Mouse (Mus musculus) E14TG2a.4 (cell line): ENCODE data around the gene Cyb561.
A peak's percentile ranks its signal among the peaks of the same experiment; 100 is the strongest.

ENCODE experiments used
- H3K27me3 ChIP-seq: 2 replicates; pipeline ENCODE4 v1.6.1; 2014; ENCODE audit warnings: low read length, control low read depth; ENCODE audit not compliant: insufficient read depth
- H3K36me3 ChIP-seq: 2 replicates; pipeline ENCODE4 v1.6.1; 2014; ENCODE audit warnings: low read length, control low read depth; ENCODE audit not compliant: insufficient read depth
- H3K4me1 ChIP-seq: replicated peaks from 2 replicates; pipeline ENCODE4 v1.6.1; 2014; ENCODE audit warnings: low read depth, low read length, control low read depth
- H3K4me3 ChIP-seq: replicated peaks from 2 replicates; pipeline ENCODE4 v1.5.1; 2014; ENCODE audit warnings: mild to moderate bottlenecking, low read length
- H3K9me3 ChIP-seq: 2 replicates; pipeline ENCODE4 v1.6.1; 2014; ENCODE audit warnings: low read length, control low read depth
- CTCF ChIP-seq: conservative IDR thresholded peaks from 2 replicates; pipeline ENCODE4 v1.5.1; 2014; ENCODE audit warnings: low read length
- NANOG ChIP-seq: IDR thresholded peaks from 2 replicates; pipeline ENCODE4 v1.6.1; 2014; ENCODE audit warnings: borderline replicate concordance, low read length, mixed read lengths
- POU5F1 ChIP-seq: IDR thresholded peaks from 2 replicates; pipeline ENCODE4 v1.6.1; 2014; ENCODE audit warnings: low read length, borderline replicate concordance

The Cyb561 gene

DNA sequence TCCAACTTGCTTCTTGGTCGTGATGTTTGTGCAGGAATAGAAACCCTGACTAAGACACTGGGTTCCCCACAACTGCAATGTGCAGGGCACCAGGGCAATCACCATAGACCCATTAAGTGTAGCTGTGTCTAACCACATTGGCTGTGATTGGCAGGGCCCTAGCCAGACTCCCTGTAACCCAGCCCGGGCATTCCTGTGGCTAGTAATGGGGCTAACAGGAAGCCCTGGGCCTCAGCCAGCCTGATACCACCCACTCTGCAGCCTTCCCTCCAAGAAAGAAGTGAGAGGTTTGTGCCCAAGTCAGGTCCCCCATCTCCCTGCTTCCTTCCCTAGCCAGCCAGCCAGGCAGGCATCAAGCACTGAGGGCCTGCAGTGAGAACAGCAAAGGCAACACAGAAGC, 4.9 kb downstream of the Cyb561 start:
- peaks cover 7% of the 10 kb centered on the region for H3K27me3 ChIP-seq
- peaks cover 79% of the 10 kb centered on the region for H3K4me1 ChIP-seq
- H3K4me3 ChIP-seq: no peak overlapping the region
- H3K9me3 ChIP-seq: no peaks in the 10 kb centered on the region
- H3K36me3 ChIP-seq: no peaks in the 10 kb centered on the region
- TF ChIP-seq CTCF: no peak
- TF ChIP-seq NANOG: no peak
- no peak for TF ChIP-seq POU5F1

DNA sequence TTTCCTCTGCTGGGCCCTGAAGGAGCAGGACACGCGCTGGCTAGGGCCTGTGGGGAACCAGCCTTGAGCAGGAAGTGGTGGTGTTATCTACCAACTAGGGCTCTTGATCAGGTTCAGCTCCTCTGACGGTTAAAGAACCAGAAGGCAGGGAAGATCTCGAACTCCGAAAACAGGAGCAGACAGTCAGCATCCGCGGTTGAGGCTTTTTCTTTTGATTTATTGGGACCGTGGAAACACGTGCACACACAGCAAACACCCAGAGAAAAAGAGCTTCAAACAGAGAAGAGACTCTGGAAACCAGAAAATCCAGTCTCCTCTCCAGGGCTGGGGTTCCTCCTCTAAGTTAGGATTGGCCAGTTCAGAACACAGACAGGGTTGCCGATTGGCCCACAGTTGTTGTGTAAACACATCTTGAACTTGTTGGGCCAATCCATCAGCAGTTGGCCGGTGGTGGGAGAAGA, 6.4 kb downstream of the Cyb561 start:
- H3K4me3 ChIP-seq: no peak overlapping the region
- H3K27me3 ChIP-seq: peaks cover 10% of the 10 kb centered on the region
- H3K9me3 ChIP-seq: no peaks in the 10 kb centered on the region
- no peaks in the 10 kb centered on the region for H3K36me3 ChIP-seq
- no peak for TF ChIP-seq POU5F1
- no peak for TF ChIP-seq NANOG
- TF ChIP-seq CTCF: no peak
- peaks cover 73% of the 10 kb centered on the region for H3K4me1 ChIP-seq

DNA sequence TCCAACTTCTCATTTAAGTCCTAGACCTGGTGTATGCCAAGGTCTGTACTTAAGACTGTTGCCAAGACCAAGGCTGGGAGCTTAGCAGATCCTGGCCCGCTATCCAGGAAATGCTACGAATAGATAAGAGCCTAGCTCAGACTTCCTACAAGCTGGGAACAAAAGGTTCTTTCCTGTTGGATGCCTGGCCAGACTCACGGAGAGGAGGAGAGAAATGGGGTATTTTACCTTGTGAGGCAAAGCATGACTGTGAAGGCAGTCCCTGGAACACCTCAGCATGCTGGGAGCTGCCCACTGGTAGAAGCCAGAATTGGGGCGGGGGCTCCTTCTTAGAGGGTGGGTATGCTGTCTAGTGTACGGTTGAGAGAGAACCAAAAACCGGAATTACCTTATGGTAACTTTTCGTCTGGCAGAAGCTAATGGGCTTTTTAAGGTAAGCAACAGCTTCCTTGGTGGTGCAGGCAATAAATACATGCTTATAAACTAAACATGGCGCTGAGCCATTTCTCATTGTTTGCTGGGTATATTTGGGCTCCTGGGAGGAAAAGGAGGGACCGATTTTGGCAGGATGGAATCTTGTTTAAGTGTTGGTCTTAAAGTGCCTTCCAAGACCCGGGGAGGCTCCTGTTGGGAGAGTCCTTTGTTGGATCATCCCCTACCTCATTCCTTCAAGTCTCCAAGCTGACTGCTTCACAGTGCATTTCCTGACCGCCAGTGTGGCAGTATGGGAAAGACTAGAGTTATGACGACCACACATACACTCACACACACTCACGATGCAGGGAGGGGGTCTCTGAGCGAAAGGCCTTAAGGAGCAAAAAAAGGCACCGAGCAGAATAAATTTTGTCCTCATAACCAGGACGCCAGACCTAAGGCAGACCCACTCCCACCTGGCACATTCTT, 8.1 kb downstream of the Cyb561 start:
- TF ChIP-seq NANOG (no peak), CTCF (no peak), POU5F1 (no peak)
- peaks cover 60% of the 10 kb centered on the region for H3K4me1 ChIP-seq
- no peaks in the 10 kb centered on the region for H3K36me3 ChIP-seq
- no peaks in the 10 kb centered on the region for H3K9me3 ChIP-seq
- H3K27me3 ChIP-seq: peaks cover 15% of the 10 kb centered on the region
- H3K4me3 ChIP-seq: peak overlapping the region; percentile 85

DNA sequence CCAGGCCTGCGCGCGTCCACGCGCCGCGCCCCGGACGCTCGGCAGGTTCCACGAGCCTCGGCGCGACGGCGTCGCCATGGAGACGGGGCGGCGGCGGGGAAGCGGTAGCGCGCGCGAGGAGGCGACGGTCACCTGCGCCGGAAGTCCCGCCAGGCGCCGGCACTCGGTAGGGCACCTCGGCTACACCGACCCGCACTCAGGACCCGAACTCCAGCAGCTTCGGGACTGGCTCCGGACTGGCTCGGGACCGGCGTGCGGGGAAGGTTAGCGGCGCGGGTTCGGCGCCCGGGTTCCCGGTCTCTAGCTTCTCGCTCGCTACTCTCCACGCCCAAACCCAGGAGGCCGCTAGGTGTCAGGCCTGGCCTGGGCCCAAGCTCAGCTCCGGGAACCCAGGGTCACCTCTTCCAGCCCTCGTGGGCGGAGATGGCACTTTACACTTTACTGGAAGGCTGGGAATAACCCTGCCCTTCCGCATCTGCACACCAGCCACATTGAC, 9.0 kb downstream of the Cyb561 start:
- Histone ChIP-seq H3K36me3 (no peaks in the 10 kb centered on the region), H3K4me1 (peaks cover 60% of the 10 kb centered on the region), H3K4me3 (peak overlapping the region; percentile 85), H3K27me3 (peaks cover 21% of the 10 kb centered on the region), H3K9me3 (no peaks in the 10 kb centered on the region)
- TF ChIP-seq POU5F1 (0 out of 2 replicates have a peak, but pooled peaks have one; percentile 10), NANOG (no peak), CTCF (0 out of 2 replicates have a peak, but pooled peaks have one; percentile 4)

DNA sequence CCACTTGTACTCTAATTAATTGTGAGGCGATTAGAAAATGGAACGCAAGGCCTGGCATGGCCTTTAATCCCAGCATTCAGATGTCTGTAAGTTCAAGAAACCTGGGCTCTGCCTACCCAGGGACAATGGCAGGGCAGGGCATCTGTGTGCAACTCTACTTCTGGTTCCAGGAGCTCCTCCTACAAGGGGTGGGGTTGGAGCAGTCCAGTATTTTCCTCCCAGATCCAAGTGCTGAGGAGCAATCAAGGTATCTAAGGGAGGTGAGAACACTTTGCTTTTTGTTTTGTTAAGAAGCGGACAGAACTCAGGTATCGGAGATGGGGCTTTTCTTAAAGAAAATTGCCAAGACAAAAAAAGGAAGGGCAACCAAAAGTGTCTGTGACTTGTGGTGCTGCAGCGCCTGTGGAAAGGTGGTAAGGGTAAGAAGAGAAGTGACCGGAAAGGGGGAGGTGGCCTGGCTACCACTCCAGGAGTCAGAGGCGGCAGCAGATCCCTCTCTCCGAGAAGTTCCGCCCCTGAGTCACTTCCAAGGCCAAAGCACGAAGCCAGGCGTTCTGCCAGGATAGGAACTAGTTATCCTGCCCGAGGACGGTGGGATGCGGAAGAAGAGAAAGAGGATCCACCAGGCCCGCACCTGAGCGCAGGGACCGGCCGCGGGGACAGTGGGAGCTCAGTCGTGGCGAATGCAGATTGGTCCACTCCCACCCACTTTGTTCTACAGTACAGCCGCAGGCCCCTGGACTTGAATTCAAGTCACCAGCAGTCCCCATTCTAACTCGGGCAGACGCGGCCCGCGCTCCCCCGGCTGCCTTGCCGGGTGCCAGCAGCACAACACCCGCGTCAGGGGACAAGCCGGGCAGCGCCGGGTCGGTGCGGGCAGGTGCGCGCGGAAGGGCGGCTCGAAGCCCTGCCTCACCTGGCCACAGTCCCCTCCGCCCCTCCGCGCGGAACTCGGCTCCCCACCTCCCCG, 9.7 kb downstream of the Cyb561 start:
- Histone ChIP-seq H3K27me3 (peaks cover 21% of the 10 kb centered on the region), H3K4me3 (peak overlapping the region; percentile 85), H3K9me3 (no peaks in the 10 kb centered on the region), H3K36me3 (no peaks in the 10 kb centered on the region), H3K4me1 (peaks cover 66% of the 10 kb centered on the region)
- TF ChIP-seq NANOG: peak; percentile 12; the same call in 1 of the 2 replicates
- no peak for TF ChIP-seq CTCF

DNA sequence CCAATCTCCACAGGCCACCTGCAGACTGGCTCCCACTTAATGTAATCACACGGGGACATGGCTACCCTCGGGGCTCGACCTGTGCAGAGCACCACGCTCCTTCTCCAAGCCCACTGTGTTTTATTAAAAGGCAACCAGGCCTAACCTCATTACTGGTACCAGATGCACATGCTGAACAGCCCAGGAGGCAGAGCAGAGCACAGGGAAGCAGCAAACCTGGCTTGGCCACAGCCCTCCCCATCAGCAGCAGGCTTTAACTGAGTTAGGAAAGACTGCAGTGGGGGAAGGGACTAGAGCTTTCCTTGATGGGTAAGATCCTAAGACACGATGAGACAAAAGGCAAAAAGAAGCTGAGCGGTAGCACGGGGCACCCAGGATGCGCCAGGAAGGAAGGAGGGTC, 11.2 kb downstream of the Cyb561 start:
- Histone ChIP-seq H3K27me3 (peaks cover 21% of the 10 kb centered on the region), H3K4me1 (peaks cover 61% of the 10 kb centered on the region), H3K4me3 (no peak overlapping the region), H3K36me3 (no peaks in the 10 kb centered on the region), H3K9me3 (no peaks in the 10 kb centered on the region)
- no peak for TF ChIP-seq CTCF
- TF ChIP-seq POU5F1: no peak
- no peak for TF ChIP-seq NANOG

DNA sequence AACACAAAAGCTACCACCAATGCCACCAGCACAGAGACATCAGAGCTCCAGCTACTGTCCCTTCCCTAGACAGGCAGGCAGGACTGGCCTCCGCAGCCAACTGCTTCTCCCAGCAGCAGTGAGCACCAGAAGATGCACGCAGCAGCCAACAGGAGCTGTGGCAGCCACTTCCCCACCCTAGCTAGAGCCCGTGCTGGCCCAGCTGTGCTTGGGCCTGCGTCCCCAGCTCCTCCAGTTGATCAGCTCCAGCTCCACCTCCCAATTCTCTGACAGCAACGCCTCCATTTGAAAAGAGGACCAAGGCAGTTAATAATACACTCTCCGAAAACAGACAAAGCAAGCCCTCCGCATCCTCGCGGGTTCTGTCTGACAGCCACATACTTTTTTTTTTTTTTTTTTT, 14.4 kb downstream of the Cyb561 start:
- Histone ChIP-seq H3K36me3 (peaks cover 19% of the 10 kb centered on the region), H3K4me1 (peaks cover 54% of the 10 kb centered on the region), H3K9me3 (no peaks in the 10 kb centered on the region), H3K27me3 (peaks cover 21% of the 10 kb centered on the region), H3K4me3 (peak overlapping the region; percentile 62; the same call in 1 of the 2 replicates)
- TF ChIP-seq CTCF (no peak), POU5F1 (no peak), NANOG (no peak)

DNA sequence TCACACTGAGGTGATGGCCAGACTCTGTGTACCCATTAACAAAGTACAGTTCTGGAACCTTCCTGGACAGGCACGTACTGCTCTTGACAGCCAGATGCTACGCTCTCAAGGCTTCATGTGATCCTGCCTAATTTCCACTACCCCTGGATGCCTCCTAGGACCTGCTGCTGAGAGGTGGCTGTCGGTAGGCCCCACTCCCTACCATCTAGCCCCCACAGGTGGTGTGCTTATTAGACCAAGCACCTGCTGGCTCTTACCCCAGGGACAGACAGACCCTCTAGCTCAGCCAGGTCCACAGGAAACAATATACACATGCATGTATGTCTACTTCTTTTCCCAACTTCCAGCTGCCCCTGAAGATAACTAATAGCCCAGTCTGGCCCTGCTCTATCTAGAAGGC, 16.2 kb downstream of the Cyb561 start:
- peaks cover 15% of the 10 kb centered on the region; the same call in 1 of the 2 replicates for H3K27me3 ChIP-seq
- H3K4me3 ChIP-seq: no peak overlapping the region
- TF ChIP-seq CTCF: no peak
- no peak for TF ChIP-seq POU5F1
- no peak for TF ChIP-seq NANOG
- peaks cover 41% of the 10 kb centered on the region for H3K4me1 ChIP-seq
- peaks cover 26% of the 10 kb centered on the region for H3K36me3 ChIP-seq
- H3K9me3 ChIP-seq: no peaks in the 10 kb centered on the region
